Mouse (Mus musculus) midbrain, embryonic 11.5 days (tissue): ENCODE measurements around the gene Errfi1. TPM values are rescaled to one million over a fixed set of nuclear protein-coding genes. Genes with fewer than 3 reads are reported as not detected.

Experiments
- ATAC-seq: fragments of 200-750 bp; cut with Nextera tagmentation; 2 replicates; pipeline ENCODE4 v1.8.0; 2017; ENCODE audit warnings: moderate TSS enrichment, moderate library complexity; ENCODE audit not compliant: low FRiP score
- DNase-seq: peaks from one replicate; pipeline ENCODE4 v3.0.0; 2015; ENCODE audit warnings: low spot score; ENCODE audit errors: missing footprints
- H3K27ac ChIP-seq: fragments of 300-500 bp; sonication (generic); 2 replicates; pipeline ENCODE4 v1.5.1; 2014; ENCODE audit warnings: low read depth, low read length
- H3K27me3 ChIP-seq: fragments of 300-500 bp; sonication (generic); 2 replicates; pipeline ENCODE4 v1.6.1; 2014; ENCODE audit warnings: mild to moderate bottlenecking, low read length, moderate library complexity, mixed read lengths; ENCODE audit not compliant: control insufficient read depth, insufficient read depth
- H3K36me3 ChIP-seq: fragments of 300-500 bp; sonication (generic); 2 replicates; pipeline ENCODE4 v1.6.1; 2014; ENCODE audit warnings: mild to moderate bottlenecking, low read length, moderate library complexity, mixed read lengths; ENCODE audit not compliant: control insufficient read depth, insufficient read depth
- H3K4me1 ChIP-seq: fragments of 300-500 bp; sonication (generic); 2 replicates; pipeline ENCODE4 v1.6.1; 2014; ENCODE audit warnings: low read length; ENCODE audit not compliant: control insufficient read depth, insufficient read depth
- H3K4me2 ChIP-seq: fragments of 300-500 bp; sonication (generic); 2 replicates; pipeline ENCODE4 v1.6.1; 2014; ENCODE audit warnings: mild to moderate bottlenecking, moderate library complexity
- H3K4me3 ChIP-seq: fragments of 300-500 bp; sonication (generic); 2 replicates; pipeline ENCODE4 v1.5.1; 2014; ENCODE audit warnings: low read depth, low read length
- H3K9ac ChIP-seq: fragments of 300-500 bp; sonication (generic); 2 replicates; pipeline ENCODE4 v1.6.1; 2014; ENCODE audit warnings: low read length
- H3K9me3 ChIP-seq: fragments of 300-500 bp; sonication (generic); 2 replicates; pipeline ENCODE4 v1.6.1; 2016; ENCODE audit warnings: low read length; ENCODE audit not compliant: control insufficient read depth
- WGBS: fragments of 180-500 bp; shearing (Covaris S2); extraction: QIAGEN DNeasy Blood & Tissue Kit; methylation state at CpG from one replicate; pipeline ENCODE4 v1.1.7; 2014; 5-methylcytosine and 5-hydroxymethylcytosine counted together
- polyA plus RNA-seq: library from polyadenylated mRNA; unstranded; fragments of >200 nt; fragmentation: Nextera tagmentation; extraction: Ambion mirVana; gene quantifications from 2 replicates; pipeline ENCODE4 v1.2.1, GENCODE M21; 2014

The Errfi1 gene
- polyA plus RNA-seq, 1 experiment from 2014 or later = 29.5 TPM

DNA sequence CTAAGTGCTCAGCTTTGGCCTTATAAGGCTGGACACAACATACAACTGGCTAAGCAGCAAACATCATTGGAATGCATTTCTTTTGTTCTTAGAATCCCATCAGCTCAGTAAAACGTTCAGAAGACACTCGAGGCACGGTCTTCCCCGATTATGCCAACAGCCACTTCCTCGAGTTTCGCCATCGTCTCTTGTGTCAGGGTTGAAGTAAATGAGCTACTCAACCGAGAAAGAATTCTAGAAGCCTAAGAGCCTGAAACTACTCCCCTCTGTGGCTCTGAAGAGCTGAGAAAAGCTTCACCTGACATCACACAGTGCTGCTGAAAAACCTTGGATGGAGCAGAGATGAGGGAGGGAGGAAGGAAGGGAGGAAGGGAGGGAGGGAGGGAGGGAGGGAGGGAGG is 32.3 kb upstream of the Errfi1 start:
- DNase-seq = no peak
- Histone ChIP-seq H3K27ac (no peak overlapping the region), H3K4me1 (peaks cover 10% of the 10 kb centered on the region), H3K36me3 (no peaks in the 10 kb centered on the region), H3K4me2 (no peak overlapping the region), H3K9ac (no peak overlapping the region), H3K9me3 (no peaks in the 10 kb centered on the region), H3K4me3 (no peak overlapping the region), H3K27me3 (no peaks in the 10 kb centered on the region; the same call in 1 of the 2 replicates)
- no peak for ATAC-seq
- 75% methylated on average over 8 of the region's 8 CpGs for WGBS

GRCm38 (mm10) chr4:150822624-150823023 is 31.1 kb upstream of the Errfi1 start:
- no peak overlapping the region for H3K27ac ChIP-seq
- no peak overlapping the region for H3K4me2 ChIP-seq
- 71% methylated on average over 9 of the region's 9 CpGs for WGBS
- no peaks in the 10 kb centered on the region; the same call in 1 of the 2 replicates for H3K27me3 ChIP-seq
- H3K9ac ChIP-seq = no peak overlapping the region
- DNase-seq (no peak), ATAC-seq (no peak)
- no peaks in the 10 kb centered on the region for H3K9me3 ChIP-seq
- H3K4me3 ChIP-seq = no peak overlapping the region
- H3K36me3 ChIP-seq = no peaks in the 10 kb centered on the region
- H3K4me1 ChIP-seq = peaks cover 11% of the 10 kb centered on the region

DNA sequence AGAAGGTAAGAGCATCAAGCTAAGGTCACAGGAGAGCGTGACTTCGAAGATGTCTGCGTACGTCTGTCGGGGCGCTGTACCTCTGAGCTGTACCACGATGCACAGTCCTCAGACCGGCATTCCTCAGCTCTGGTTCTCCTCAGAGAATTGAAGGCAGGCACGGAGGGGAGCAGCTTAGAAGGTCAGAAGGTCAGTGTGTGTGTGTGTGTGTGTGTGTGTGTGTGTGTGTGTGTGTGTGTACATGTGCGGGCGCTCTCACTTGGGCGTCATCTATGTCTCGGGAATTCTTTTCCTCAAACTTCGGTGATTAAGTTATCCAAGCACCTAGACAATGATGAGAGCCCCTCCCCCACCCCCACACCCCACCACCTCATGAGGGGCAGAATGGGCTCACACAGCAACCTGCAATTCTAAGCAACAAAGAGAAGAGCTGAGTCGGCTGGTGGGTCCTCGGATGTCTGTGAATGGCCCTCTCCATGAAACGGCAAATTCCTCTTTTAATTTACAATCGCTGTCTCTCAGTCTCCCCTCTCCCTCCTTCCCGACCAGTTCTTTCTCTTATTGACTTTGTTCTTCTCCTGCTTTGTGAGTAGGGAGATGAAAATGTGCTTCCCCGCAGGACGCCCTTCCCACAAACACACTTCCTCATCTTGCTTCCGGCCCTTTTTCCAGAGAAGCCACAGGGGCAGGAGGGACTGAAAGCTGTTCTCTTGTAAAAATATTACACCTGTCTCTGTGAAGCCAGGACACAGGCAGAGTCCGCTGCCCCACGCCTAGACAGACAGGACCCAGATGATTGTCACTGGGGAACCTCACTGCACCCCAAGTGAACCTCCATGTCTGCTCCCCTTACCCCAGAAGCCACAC is 29.9 kb upstream of the Errfi1 start:
- no peak overlapping the region for H3K9ac ChIP-seq
- H3K27ac ChIP-seq = no peak overlapping the region
- DNase-seq (peak; percentile 89), ATAC-seq (no peak)
- WGBS = 34% methylated on average over 24 of the region's 24 CpGs
- no peaks in the 10 kb centered on the region for H3K9me3 ChIP-seq
- H3K4me1 ChIP-seq = peaks cover 11% of the 10 kb centered on the region
- H3K4me2 ChIP-seq = no peak overlapping the region
- H3K36me3 ChIP-seq = no peaks in the 10 kb centered on the region
- H3K4me3 ChIP-seq = no peak overlapping the region
- H3K27me3 ChIP-seq = no peaks in the 10 kb centered on the region; the same call in 1 of the 2 replicates

DNA sequence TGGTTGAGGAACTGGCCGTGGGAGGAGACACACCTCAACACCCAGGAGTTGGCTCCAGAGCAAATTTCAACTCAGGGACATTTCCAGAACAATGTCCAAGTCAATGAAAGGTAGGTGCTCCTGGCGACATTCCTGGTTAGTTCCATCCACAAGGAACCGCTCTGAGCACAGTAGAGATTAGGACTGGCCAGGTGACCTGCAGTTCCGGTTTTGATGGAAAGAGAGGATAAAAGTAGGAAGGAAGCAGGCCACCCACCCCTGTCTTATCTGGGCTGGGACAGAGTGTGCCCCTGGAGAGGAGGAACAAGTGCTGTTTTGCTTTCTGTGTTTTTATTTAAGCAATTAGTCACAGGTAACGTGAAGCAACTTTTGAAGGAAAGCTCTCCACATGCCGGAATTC is 28.8 kb upstream of the Errfi1 start:
- no peaks in the 10 kb centered on the region for H3K9me3 ChIP-seq
- no peak overlapping the region for H3K4me3 ChIP-seq
- DNase-seq (no peak), ATAC-seq (no peak)
- H3K4me1 ChIP-seq = peaks cover 11% of the 10 kb centered on the region
- H3K9ac ChIP-seq = no peak overlapping the region
- no peak overlapping the region for H3K27ac ChIP-seq
- no peaks in the 10 kb centered on the region for H3K36me3 ChIP-seq
- 66% methylated on average over 6 of the region's 6 CpGs for WGBS
- no peak overlapping the region for H3K4me2 ChIP-seq
- H3K27me3 ChIP-seq = no peaks in the 10 kb centered on the region; the same call in 1 of the 2 replicates

DNA sequence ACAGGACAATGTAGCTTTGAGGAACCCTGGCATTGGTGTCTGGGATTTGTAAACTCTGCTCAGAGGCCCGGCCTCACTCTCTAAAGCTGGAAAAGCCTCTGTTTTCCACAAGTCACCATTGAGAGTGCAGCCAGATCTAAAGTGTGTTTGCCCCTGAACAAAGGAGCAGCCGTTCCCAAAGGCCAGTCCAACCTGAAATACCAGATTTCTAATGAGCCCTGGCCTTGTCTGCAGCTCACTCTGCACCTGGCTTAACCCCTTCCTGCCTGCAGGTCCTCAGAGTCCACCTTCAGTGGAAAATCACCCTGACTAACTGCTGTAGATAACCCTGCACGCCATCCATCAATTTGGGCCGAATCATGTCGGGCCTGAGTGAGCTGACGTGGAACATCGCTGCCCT is 28.2 kb upstream of the Errfi1 start:
- Histone ChIP-seq H3K9ac (0 out of 2 replicates have a peak overlapping the region, but pooled peaks have one; percentile 9), H3K9me3 (no peaks in the 10 kb centered on the region), H3K4me2 (no peak overlapping the region), H3K27me3 (no peaks in the 10 kb centered on the region; the same call in 1 of the 2 replicates), H3K4me3 (no peak overlapping the region), H3K27ac (no peak overlapping the region), H3K36me3 (no peaks in the 10 kb centered on the region), H3K4me1 (peaks cover 11% of the 10 kb centered on the region)
- DNase-seq = no peak
- WGBS = 18% methylated on average over 7 of the region's 7 CpGs
- ATAC-seq = no peak

DNA sequence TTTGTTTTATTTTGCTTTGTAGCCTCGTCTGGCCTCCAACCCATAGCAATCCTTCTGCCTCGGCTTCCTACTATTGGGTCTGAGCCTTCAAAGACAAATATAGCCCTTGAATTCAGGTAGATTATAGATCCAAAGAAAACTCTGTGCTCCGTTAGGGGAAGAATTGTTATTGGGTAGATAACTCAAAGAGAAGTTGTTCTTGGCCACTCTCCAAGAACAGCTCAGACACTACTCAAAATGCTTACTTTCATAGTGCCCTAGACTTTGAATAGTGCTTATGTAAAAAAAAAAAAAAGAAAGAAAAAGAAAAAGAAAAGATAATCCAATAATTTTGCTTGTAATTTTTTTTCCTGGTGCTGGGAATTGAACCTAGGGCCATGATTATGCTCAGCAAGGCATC is 22.4 kb upstream of the Errfi1 start:
- Histone ChIP-seq H3K36me3 (no peaks in the 10 kb centered on the region), H3K9ac (no peak overlapping the region), H3K27me3 (no peaks in the 10 kb centered on the region), H3K4me1 (0 out of 2 replicates have a peak, but pooled peaks cover 1% of the 10 kb centered on the region), H3K4me3 (no peak overlapping the region), H3K9me3 (no peaks in the 10 kb centered on the region), H3K27ac (no peak overlapping the region), H3K4me2 (no peak overlapping the region)
- WGBS = 82% methylated on average over 3 of the region's 3 CpGs
- ATAC-seq = no peak
- DNase-seq = no peak

GRCm38 (mm10) chr4:150831941-150832340 is 21.8 kb upstream of the Errfi1 start:
- Histone ChIP-seq H3K4me1 (no peaks in the 10 kb centered on the region), H3K27ac (no peak overlapping the region), H3K4me2 (no peak overlapping the region), H3K27me3 (no peaks in the 10 kb centered on the region), H3K36me3 (no peaks in the 10 kb centered on the region), H3K4me3 (no peak overlapping the region), H3K9ac (no peak overlapping the region), H3K9me3 (no peaks in the 10 kb centered on the region)
- no peak for ATAC-seq
- DNase-seq = no peak
- WGBS = 90% methylated on average over 6 of the region's 6 CpGs

GRCm38 (mm10) chr4:150835163-150835562 is 18.6 kb upstream of the Errfi1 start:
- no peaks in the 10 kb centered on the region for H3K36me3 ChIP-seq
- no peak overlapping the region for H3K27ac ChIP-seq
- no peaks in the 10 kb centered on the region for H3K4me1 ChIP-seq
- no peaks in the 10 kb centered on the region for H3K27me3 ChIP-seq
- ATAC-seq = no peak
- H3K4me2 ChIP-seq = no peak overlapping the region
- no peaks in the 10 kb centered on the region for H3K9me3 ChIP-seq
- DNase-seq = no peak
- no peak overlapping the region for H3K9ac ChIP-seq
- no peak overlapping the region for H3K4me3 ChIP-seq
- WGBS = 95% methylated on average over 5 of the region's 5 CpGs

DNA sequence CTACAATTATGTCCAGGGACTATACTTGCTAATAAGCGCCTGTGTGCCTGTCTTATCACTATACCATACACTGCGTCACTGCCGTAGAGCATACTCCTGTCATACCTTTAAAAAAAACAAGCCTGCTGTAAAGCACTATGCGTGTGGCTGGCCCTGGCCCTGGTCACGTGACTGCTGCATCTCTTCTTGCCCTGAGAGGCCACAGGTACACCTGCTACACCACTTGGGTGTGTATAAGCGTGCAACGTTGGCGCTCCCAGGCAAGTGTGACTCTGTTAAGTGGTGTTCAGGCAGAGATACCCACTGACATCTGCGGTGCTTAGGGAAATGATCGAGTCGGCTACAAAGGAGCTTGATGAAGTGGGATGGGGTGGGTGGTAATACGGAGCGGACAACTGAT is 17.5 kb upstream of the Errfi1 start:
- H3K27me3 ChIP-seq = no peaks in the 10 kb centered on the region
- H3K27ac ChIP-seq = no peak overlapping the region
- no peaks in the 10 kb centered on the region for H3K36me3 ChIP-seq
- DNase-seq = no peak
- H3K4me1 ChIP-seq = no peaks in the 10 kb centered on the region
- H3K4me3 ChIP-seq = no peak overlapping the region
- WGBS = 91% methylated on average over 13 of the region's 13 CpGs
- no peak for ATAC-seq
- no peak overlapping the region for H3K4me2 ChIP-seq
- no peak overlapping the region for H3K9ac ChIP-seq
- no peaks in the 10 kb centered on the region for H3K9me3 ChIP-seq
